Mouse (Mus musculus) left cerebral cortex, adult 2 months (tissue): ENCODE data around the gene Dio3. TPM values are rescaled to one million over a fixed set of nuclear protein-coding genes. Genes with fewer than 3 reads are reported as not detected.

Experiments
- DNase-seq, 2 experiments: peaks; one replicate each; pipeline ENCODE4 v3.0.0; 2021 to 2022; ENCODE audit warnings: low spot score in 2 of 2, mixed read lengths in 1 of 2; ENCODE audit errors: extremely low spot score in 1 of 2
- H3K27ac ChIP-seq: fragments of 200-600 bp; 2 replicates; pipeline ENCODE4 v1.8.1; 2022
- H3K4me3 ChIP-seq: fragments of 200-600 bp; 2 replicates; pipeline ENCODE4 v1.8.1; 2022
- CTCF ChIP-seq: fragments of 200-600 bp; IDR thresholded peaks from 2 replicates; pipeline ENCODE4 v1.8.1; 2022; ENCODE audit warnings: antibody characterized with exemption, mild to moderate bottlenecking, moderate library complexity
- intact Hi-C: fragments of 180-260 bp; cut with DNase I; formaldehyde crosslinking; loops from one replicate; pipeline ENCODE4 v1.15.1; 2025
- microRNA-seq, 2 experiments: library from miRNA; unstranded; fragments of <30 nt; microRNA quantifications; one replicate each; pipeline ENCODE4 v1.2.0; 2021
- total RNA-seq, 2 experiments: library from RNA; stranded (reverse); gene quantifications; 2 replicates each; pipeline ENCODE4 v1.2.3; 2021

Dio3 gene
- total RNA-seq, 2 experiments from 2014 or later = 3.6 to 5.7 TPM

DNA sequence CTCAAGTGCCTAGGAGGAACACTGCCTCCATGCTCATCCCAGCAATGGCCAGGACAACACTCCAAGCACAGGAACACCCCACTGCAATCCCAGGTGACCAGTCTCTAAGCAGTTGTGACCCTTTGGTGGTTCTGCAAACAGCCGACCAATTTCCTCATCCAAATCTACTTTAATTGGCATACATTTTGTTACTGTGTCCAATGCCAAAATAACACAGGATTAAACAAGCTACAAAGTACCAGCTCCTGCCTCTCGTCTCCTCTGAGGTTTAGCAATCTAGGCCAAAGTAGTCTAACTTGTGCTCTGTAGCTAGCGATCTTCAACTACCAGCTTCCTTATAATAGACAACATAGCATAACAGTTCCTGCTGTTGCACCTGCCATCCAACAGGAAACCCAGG is 10.6 kb upstream of the Dio3 start:
- Histone ChIP-seq H3K4me3 (no peak overlapping the region), H3K27ac (no peak overlapping the region)
- intact Hi-C loops = loop anchor here (5.0 kb wide), 1 partner anchor 296 kb away; no protein-coding TSS in a partner anchor
- DNase-seq = no peak
- no peak for TF ChIP-seq CTCF

DNA sequence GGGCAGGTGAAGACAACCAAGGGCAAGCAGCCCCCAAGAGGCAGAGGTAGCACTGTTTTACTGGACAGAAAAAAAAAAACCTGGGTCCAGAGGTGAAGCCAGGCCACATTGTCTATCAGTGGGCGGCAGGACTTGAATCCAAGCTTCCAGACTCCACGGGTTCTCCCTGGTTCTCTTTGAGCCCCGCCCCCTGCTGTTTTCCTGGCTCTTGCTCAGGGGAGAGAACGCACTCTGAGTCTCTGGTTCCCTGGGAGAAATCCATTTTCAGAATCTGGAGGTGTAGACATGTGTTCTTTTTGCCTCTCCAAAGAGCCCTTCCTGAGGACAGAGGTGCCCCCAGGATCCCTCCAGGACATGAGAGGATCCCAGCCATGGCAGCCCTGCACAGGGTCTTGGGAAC is 9.2 kb upstream of the Dio3 start:
- Histone ChIP-seq H3K27ac (no peak overlapping the region), H3K4me3 (no peak overlapping the region)
- no peak for TF ChIP-seq CTCF
- peak in 1 of 2 experiments; percentile 53 for DNase-seq
- intact Hi-C loops = loop anchor here (5.0 kb wide), 1 partner anchor 297 kb away; no protein-coding TSS in a partner anchor

DNA sequence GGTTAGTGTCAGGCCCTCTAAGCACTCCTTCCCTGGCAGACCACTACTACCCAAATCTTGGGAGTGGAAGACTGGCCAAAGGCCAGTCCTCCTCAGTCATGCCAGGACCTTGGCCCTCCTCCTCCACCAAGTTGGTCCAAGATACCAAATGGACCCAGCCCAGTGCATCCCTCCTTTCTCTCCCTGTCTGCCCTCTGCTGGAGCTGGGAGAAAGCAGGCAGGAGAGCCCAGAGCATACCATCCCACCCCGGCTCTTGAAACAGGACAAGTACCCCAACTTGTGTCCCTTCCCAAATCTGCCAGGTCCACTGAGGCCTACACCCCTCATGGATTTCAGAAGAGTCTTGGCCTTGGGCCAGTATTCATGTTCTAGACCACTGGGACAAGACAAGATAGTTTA is 2.8 kb upstream of the Dio3 start:
- no peak for DNase-seq

DNA sequence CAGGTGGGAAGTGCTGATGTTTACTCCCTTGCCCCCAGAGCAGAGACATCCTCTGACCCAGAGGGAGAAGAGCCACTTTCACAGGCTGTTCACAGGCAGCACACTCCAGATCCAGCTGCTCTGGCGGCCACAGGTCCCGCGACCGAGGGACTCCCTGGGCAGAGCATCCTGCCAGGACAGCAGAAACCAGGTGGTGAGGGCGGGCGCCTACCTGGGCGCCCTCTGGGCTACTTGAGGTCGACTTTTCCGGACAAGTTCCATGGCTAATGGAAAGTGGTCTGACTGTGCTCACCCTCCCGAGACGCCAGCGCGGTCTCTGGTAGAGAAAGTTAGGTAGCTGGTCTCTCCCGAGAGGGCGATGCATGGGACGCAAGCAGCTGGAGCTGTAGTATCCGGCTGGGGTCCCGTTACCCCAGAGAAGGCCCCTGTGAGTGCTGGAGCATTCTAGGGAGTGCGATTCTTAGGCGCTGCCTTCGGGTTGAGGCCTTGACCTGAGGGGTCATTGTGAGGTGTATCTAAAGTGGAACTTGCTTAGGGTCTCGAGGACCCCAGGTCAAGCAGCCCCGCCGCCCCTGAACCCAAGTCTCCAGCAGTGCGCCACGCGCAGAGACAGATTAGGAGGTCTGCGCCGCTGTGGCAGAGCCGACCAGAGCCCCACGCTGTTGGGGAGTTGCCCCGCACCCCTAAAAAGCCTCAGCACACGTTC is 1.5 kb upstream of the Dio3 start:
- no peak for TF ChIP-seq CTCF
- DNase-seq = no peak
- intact Hi-C loops = loop anchor here (5.0 kb wide), 1 partner anchor 230 kb away; no protein-coding TSS in a partner anchor
- H3K27ac ChIP-seq = no peak overlapping the region
- no peak overlapping the region for H3K4me3 ChIP-seq

More for the DNA sequence above, 2.8 kb upstream of the Dio3 start:
- intact Hi-C loops = loop anchor here (5.0 kb wide), 1 partner anchor 229 kb away; no protein-coding TSS in a partner anchor
- Histone ChIP-seq H3K27ac (no peak overlapping the region), H3K4me3 (no peak overlapping the region)
- TF ChIP-seq CTCF = no peak; the same call in 1 of the 2 replicates

DNA sequence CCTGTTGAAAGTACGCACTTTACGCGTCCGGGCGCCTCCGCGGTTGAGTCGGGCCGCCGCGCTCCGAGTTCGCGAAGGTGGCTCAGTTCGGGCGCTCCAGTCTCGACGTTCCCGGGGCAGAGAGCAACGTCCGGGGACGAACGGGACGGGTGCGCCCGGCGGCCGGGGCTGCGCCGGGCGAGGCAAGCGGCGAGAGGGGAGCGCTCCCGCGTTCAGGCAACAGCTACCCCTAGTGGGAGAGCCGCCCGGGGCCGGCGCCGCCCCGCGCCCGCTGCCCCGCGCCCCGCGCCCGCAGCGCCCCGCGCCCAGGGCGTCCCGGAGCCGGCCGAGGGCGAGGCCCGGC is 932 bp upstream of the Dio3 start:
- no peak; the same call in 1 of the 2 replicates for TF ChIP-seq CTCF
- intact Hi-C loops = loop anchor here (5.0 kb wide), 1 partner anchor 231 kb away; no protein-coding TSS in a partner anchor
- Histone ChIP-seq H3K27ac (no peak overlapping the region), H3K4me3 (no peak overlapping the region)
- DNase-seq = no peak

DNA sequence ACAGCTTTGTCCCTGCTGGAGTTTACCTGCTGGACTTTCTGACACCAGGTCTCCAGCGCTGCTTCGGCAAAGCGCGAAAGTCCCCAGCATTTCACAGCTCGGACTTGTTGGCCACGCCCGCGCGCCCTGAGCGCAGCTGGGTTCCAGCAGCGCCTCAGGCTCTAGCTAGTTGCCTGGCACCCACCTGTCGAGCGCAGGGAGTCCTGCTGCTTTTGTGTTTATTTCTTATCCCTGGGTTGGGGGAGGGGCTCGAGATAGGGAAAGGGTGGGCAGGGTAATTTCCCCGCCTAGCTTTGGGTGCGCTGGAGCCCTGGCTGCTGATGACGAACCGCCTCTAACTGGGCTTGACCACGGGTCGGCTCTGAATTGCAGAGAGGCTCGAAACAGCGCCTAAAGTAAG is 1.5 kb downstream of the Dio3 start:
- H3K27ac ChIP-seq = no peak overlapping the region
- H3K4me3 ChIP-seq = no peak overlapping the region
- no peak for DNase-seq
- intact Hi-C loops = no loop called here
- no peak for TF ChIP-seq CTCF

DNA sequence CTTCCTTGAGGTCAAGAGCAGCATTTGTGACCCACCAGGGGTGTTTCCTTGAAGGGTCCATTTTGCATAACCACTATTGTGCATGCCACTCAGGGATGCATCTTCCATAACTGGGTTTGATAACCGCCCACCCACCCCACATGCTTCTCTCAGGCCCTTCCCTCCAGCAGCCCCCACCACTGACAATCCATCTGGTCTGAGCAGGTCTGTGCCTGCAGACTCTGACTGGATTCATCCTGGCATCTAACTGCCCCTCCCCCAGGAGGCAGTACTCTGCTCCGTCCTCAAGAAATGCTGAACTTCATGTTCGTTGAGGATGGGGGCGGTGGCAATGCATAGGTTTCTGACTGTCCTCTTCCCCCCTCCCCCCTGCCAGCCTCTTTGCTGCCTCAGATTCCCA is 4.9 kb downstream of the Dio3 start:
- intact Hi-C loops = no loop called here
- DNase-seq = no peak
- no peak overlapping the region for H3K27ac ChIP-seq
- TF ChIP-seq CTCF = no peak
- H3K4me3 ChIP-seq = no peak overlapping the region

DNA sequence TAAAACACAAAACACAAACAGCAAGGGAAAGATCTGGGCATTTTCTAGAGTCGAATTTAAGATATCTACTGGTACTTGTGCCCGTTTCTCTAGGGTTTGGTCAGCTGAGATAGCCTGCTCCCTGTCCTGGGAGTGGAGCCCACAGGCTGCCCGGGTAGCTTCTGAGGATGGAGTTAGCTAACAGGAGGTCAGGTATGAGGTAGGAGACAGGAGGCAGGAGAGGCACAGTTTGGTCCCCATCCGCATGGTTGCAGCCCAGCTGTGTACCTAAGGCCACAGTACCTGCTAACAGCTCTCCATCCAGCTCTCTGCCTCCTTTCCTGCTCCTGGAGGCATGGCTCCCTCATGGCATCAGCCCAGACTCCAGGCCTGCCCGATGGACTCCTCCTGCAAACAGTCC is 13.9 kb downstream of the Dio3 start:
- H3K27ac ChIP-seq = no peak overlapping the region
- no peak overlapping the region for H3K4me3 ChIP-seq
- DNase-seq = no peak
- intact Hi-C loops = no loop called here
- TF ChIP-seq CTCF = no peak

DNA sequence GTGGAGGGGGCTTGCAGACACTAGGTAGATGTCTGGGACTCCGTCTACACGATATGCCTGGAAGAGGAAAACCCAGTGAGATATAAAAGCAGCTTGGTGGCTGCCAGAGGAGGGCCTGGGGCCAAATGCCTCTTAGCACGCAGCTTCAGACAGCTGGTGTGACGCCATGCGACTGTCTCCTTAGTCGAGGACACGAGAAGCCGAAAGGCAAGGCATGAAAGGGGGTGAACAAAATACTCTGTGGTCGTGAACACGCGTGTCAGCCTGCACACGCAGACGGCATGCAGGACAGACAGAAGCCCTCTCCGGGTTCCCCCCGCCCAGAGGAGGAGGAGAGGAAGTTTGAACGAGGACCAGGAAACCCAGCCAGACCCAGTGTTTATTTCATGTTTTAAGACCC is 16.0 kb downstream of the Dio3 start:
- intact Hi-C loops = no loop called here
- H3K4me3 ChIP-seq = no peak overlapping the region
- TF ChIP-seq CTCF = no peak
- no peak for DNase-seq
- H3K27ac ChIP-seq = no peak overlapping the region

DNA sequence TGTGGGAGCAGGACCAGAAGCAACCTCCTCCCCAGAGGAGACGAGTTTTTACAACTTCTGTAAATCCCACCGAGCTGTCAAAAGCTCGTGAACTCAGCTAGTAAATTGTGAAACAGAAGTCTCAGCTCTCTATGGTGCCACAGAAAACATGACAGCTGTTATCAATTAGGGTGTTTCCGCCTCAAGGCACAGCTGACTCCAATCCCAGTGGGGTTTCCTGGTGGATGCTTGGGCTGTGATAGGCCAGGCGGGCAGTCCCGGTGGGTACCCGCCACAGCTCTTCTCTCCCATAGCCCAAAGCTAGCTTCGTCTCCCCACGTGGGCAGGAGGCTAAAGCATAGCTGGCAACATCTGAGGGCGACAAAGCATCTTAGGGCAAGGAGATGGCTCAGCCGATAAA is 19.8 kb downstream of the Dio3 start:
- H3K27ac ChIP-seq = no peak overlapping the region
- H3K4me3 ChIP-seq = no peak overlapping the region
- no peak for DNase-seq
- no peak for TF ChIP-seq CTCF
- intact Hi-C loops = no loop called here

DNA sequence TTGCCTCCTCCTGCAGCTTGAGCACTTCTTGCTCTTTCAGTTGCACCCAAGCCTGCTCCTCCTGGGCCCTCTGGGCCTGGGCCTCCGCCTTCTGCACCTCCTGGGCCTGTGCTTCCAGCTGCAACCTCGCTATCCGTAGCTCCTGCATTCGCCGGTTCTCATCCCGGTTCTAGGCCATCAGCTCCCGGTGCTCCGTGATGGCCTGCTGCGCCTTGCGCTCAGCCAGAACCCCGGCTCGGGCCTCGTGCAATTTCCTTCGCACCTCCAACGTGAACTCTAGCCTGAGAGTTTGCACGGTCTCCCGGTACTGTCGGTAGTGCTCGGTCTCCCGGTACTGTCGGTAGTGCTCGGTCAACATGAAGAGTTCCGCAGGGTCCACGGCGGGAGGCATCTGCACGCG is 40.8 kb downstream of the Dio3 start:
- TF ChIP-seq CTCF = no peak
- H3K27ac ChIP-seq = no peak overlapping the region
- H3K4me3 ChIP-seq = no peak overlapping the region
- no peak for DNase-seq
- intact Hi-C loops = no loop called here

Small RNAs within 50 kb of the gene (microRNA-seq; reads per million reads assigned to microRNA genes)
- gene Mir1247 = 13.1 to 152 reads per million in 2 experiments

Other genes starting within 250 kb of the Dio3 start
- 100 to 1,000 TPM; 266 to 272 TPM for gene Ppp2r5c, start 168.1 kb downstream of the Dio3 start, total RNA-seq